8 mouse cellular contexts compared by ENCODE assay signal in the genomic region with DNA sequence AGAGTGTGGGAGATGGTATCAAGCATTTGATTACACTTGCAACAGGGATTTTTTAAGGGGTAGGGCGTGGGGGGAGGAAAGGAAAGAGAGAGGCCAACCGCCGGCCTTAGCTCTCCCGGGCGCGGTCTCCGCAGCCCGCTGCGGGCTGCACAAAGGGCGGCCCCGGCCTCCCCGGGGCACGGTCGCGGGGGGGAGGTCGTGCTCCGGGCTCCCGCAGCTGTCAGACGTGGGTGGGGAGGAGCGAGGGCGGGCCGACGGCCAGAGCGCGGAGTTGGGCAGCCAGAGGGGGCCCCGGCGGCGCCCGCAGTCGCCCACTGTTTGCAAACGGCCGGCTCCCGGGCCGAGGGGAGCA.
DNase-seq lines count a peak whose midpoint lies in the region; ATAC-seq and TF ChIP-seq lines count a peak whose summit lies in the region.

No protein-coding gene starts in this region.

- no peaks in the 10 kb centered on the region for H3K27me3 ChIP-seq in liver, adult 2 months (ENCODE audit: control insufficient read depth, insufficient read depth, low read length)
- no peaks in the 10 kb centered on the region for H3K27me3 ChIP-seq in liver, embryonic 12.5 days (replicated peaks)

- intact Hi-C loops in heart, postnatal 10 days (cut with DNase I): loop anchor here (5.0 kb wide), 1 partner anchor 70 kb away; no protein-coding TSS in a partner anchor

- H3K9ac ChIP-seq in liver, adult 2 months (ENCODE audit: low read depth, low read length): peak overlapping the region; percentile 93
- peak overlapping the region; percentile 97 for H3K9ac ChIP-seq in liver, embryonic 12.5 days

- no peaks in the 10 kb centered on the region for H3K9me3 ChIP-seq in liver, embryonic 12.5 days (replicated peaks)

- peak overlapping the region; percentile 74 for H3K27ac ChIP-seq in liver, adult 2 months (replicated peaks; ENCODE audit: insufficient read depth, low read depth, low read length)
- H3K27ac ChIP-seq in liver, embryonic 12.5 days: peak overlapping the region; percentile 100
- H3K27ac ChIP-seq in olfactory bulb, adult 2 months (ENCODE audit: insufficient read depth, low read depth, low read length): peak overlapping the region; percentile 86

- no peaks in the 10 kb centered on the region; the same call in 1 of the 2 replicates for H3K79me2 ChIP-seq in liver, adult 2 months (ENCODE audit: control insufficient read depth, insufficient read depth, low read length)

- H3K36me3 ChIP-seq in liver, adult 2 months (ENCODE audit: control insufficient read depth, insufficient read depth, low read length): no peaks in the 10 kb centered on the region
- H3K36me3 ChIP-seq in liver, embryonic 12.5 days: peaks cover 4% of the 10 kb centered on the region; the same call in 1 of the 2 replicates

- no peak for TF ChIP-seq CTCF in liver, adult 2 months (IDR thresholded peaks at IDR 0.05; ENCODE audit: low read depth, low read length)
- TF ChIP-seq CTCF in olfactory bulb, adult 2 months (IDR thresholded peaks at IDR 0.05; ENCODE audit: insufficient read depth, low read depth, low read length): no peak

- WGBS in liver, adult 2 months: 0% methylated on average over 34 of the region's 34 CpGs
- WGBS in liver, embryonic 12.5 days (ENCODE audit: insufficient replicate concordance): 0% methylated on average over 34 of the region's 34 CpGs
- WGBS in olfactory bulb, adult 2 months: under 1% methylated on average over 34 of the region's 34 CpGs

- peak overlapping the region; percentile 80 for H3K4me3 ChIP-seq in liver, adult 2 months (ENCODE audit: insufficient read depth, low read depth, low read length)
- peak overlapping the region; percentile 97 for H3K4me3 ChIP-seq in liver, embryonic 12.5 days
- H3K4me3 ChIP-seq in olfactory bulb, adult 2 months (ENCODE audit: insufficient read depth, low read depth, low read length): peak overlapping the region; percentile 80

- H3K4me2 ChIP-seq in liver, embryonic 12.5 days: peak overlapping the region; percentile 95

- no peak for TF ChIP-seq POLR2A in liver, adult 2 months (IDR thresholded peaks at IDR 0.05; ENCODE audit: extremely low read depth, insufficient read depth, low read length)
- TF ChIP-seq POLR2A in olfactory bulb, adult 2 months (IDR thresholded peaks at IDR 0.05; ENCODE audit: insufficient read depth, low read depth, low read length): peak; percentile 9; the same call in 1 of the 2 replicates

- peaks cover 22% of the 10 kb centered on the region for H3K4me1 ChIP-seq in liver, adult 2 months (ENCODE audit: control insufficient read depth, insufficient read depth, low read length)
- peaks cover 75% of the 10 kb centered on the region for H3K4me1 ChIP-seq in liver, embryonic 12.5 days
- H3K4me1 ChIP-seq in olfactory bulb, adult 2 months (ENCODE audit: control insufficient read depth, insufficient read depth, low read length): peaks cover 57% of the 10 kb centered on the region

- no peak for DNase-seq in liver, adult 2 months (ENCODE audit: extremely low read depth, low read depth, low spot score)
- DNase-seq in liver: no peak
- DNase-seq in adrenal gland, postnatal 36 days: peak; percentile 74 to 85
- DNase-seq in heart, postnatal 10 days: peak; percentile 73 to 76
- DNase-seq in left cerebral cortex, adult 11 months (ENCODE audit: low spot score): no peak
- DNase-seq in gastrocnemius, adult 18-20 months (ENCODE audit: low spot score): no peak

- ATAC-seq in liver, embryonic 12.5 days: peak; percentile 21

Comparison
In these comparisons a context has a peak if more than half of its experiments do, and no peak if none do; other contexts are left out.
1. DNase-seq: peak in adrenal gland, postnatal 36 days (2 of 2) and heart, postnatal 10 days (2 of 2); none in liver, adult 2 months (single experiment), liver (single experiment), left cerebral cortex, adult 11 months (single experiment) and gastrocnemius, adult 18-20 months (single experiment).
2. Peak in every context shown above with its lines, with median percentiles within 50 percentile points of each other: H3K27ac ChIP-seq and H3K4me3 ChIP-seq.